Mouse (Mus musculus): ENCODE measurements at regions not wholly inside any gene's neighbourhood (a gene's known extent, or its start where the extent isn't known, plus 50 kb on each side); places are given as distances from the start of the nearest gene placed in this dataset.

GRCm38 (mm10) chr12:59724951-59725350, 505.4 kb upstream of the Fbxo33 start:
- no peak for TF ChIP-seq POLR2A (IDR thresholded peaks at IDR 0.05; ENCODE audit: control insufficient read depth, low read depth, low read length)
- TF ChIP-seq CTCF (IDR thresholded peaks at IDR 0.05; ENCODE audit: control insufficient read depth, insufficient read depth, insufficient replicate concordance, low read depth, low read length) = no peak

Data from testis, adult 2 months (tissue).